Mouse (Mus musculus) kidney, postnatal 4 days (tissue): ENCODE measurements around the gene Ptpn21.
A peak's percentile ranks its signal among the peaks of the same experiment; 100 is the strongest.

ENCODE experiments used
- DNase-seq, 2 experiments: peaks; one replicate each; pipeline ENCODE4 v3.0.0; 2021; ENCODE audit warnings: mixed read lengths in 2 of 2

The Ptpn21 gene

DNA sequence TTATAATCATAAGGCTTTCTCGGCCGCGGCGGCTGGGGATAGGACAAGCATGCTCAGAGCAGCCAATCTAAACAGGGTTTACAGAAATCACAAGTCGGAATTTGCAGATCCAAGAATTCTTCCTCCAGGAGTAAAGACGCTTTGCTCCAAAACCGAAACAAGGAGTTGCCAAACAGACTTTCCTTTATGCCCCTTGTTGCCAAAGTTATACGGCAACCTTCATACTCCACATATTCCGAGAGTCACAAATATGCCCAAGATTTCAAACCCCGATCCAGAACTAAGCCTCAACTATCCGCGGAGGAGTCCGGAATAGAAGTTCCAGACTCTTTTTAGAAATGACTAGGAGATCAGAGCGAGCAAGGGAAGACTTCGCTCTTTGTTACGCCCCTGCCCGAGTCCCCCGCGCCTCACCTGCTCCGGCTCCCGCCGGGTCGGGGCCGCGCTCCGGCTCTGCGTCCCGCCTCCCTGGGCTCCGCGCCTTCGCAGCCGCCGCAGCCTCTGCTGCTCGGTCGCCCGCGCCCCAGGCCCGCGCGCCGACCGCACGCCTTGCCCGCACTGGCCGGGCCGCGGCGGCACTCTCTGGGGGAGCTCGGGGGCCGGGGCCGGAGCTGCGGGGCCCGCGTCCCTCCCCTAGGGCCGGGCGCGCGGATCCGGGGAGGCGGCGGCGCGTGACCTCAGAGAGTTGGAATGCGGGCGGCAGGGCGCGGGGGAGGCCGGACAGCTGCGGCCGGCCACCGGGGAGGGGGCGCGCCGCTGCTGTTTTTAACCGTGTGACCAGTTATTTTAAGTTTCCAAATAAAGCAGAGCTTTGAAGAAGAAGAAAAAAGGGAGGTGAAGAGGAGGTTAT lies at the start of gene Ptpn21:
Gene Ptpn21 (minus strand): TSS at position 455 of the 850 bp plus-strand sequence.
- peak; percentile 80 to 87 for DNase-seq

DNA sequence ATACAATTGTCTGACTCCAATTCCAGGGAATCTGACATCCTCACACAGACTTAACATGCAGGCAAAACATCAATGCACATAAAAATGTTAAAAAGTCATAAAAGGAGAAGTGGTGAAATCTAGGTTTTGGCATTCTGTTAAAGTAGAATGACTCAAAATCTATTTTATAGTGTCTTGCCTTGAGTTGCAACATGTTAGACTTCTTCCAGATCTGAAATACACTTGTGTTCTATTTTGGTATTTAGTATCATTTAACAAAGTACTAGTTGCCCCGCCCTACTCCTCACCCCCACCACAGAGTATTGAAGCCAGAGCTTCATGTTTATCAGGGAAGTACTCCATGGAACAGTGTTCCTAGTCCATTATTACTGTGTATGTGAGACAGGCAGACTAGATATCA lies 47.0 kb upstream of the Ptpn21 start:
- DNase-seq, result no peak

DNA sequence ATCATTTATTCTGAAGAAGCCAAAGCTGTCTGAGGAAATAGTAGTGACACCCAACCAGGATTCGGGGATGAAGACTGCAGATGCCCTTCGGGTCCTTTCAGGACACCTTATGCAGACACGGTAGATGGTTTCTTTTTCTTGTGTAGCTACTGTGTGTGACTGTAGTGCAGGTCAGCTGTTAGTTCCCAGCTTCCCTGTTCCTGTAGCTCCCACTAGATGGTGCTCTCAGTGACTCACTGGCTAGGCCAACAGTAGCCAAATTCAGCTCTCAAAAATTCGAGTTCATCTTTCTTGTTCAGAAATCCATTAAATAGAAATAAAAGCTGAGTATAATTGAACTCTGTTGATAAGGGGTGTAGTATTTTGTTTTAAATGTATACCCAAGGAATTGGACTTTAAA lies 41.9 kb upstream of the Ptpn21 start:
- peak; percentile 15 to 28 for DNase-seq

DNA sequence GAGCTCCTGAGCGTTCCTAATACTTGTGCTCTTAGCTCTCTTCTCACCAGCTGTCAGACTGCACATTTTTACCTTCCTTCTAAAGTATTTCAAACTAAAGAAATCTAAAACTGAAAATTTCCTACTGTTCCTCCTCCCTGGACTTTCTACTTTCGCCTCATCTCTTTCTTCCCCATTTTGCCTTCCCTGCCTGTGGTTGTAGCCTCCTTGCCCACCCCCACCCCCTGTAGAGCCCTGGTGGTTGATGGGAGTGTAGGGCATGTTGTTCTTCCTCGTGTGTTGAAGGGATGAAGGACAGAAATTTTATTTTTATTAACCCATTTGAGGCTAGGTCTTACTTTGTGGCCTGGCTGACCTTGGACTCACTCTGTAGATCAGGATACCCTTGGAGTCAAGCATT lies 40.3 kb upstream of the Ptpn21 start:
- DNase-seq, result no peak

DNA sequence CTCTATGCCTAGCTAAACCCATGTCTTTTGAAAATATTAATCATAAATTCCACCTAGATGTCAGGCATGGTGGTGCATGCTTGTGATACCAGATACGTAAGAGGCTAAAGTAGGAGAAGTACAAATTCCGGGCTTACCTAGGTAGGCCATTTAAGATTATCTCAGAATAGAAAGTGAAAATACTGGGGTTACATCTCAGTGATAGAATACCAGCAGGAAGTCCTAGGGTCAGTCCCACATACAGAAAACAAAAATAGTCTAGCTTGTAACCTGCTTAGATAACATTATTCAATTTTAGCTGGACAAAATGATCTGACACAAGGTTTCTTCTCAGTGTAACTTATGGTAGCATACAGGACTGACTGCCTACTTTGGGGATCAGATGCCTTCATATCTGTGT lies 29.0 kb upstream of the Ptpn21 start:
- DNase-seq, result no peak

DNA sequence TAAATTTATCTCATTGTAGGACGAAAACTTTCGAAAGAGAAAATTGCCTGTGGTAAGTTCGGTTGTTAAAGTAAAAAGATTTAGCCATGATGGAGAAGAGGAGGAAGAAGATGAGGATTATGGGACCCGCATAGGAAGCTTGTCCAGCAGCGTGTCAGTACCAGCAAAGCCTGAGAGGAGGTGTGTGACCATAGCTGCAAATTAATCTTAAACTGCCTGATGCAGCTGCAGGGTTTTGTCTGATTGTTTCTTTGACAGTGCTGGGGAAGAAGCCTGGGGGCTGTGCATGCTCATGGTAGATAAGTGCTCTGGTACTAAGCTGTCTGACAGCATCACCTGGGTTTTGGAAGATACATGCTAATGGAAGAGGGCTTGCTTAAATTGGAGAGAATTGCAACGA lies 22.5 kb upstream of the Ptpn21 start:
- DNase-seq, result no peak

DNA sequence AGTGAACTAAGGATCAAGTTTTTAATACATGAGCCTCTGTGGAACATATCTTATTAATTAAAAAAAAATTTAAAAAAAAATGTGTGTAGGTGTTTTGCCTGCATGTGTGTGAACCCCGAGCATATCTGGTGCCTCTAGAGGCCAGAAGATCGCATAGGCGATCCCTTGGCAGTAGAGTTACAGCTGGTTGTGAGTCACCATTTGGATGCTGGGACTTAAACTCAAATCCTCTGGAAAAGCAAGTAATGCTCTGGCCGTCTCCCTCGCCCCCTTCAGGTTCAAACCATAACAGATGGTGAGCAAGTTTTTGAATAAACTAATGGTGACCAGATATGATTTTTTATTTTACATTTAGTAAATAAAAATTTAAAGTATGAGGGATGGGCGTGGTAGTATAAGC lies 20.4 kb upstream of the Ptpn21 start:
- DNase-seq, result no peak

DNA sequence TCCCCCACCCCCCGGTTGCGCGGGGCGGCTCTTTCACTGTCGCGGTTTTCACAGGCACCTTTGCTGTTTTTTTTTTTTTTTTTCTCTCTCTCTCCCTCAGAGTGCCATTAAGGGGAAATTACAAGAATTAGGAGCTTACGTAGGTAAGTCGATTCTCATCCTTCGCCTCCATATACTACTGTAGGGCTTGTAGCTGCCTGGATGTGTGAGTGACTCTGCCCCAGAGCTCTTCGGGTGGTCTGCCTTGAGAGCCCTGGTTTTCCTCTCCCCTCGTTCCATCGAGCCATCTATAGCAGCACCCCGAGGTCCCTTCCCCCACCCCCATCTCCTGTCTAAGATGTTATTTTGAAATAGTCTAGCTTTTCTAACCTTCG lies 10.2 kb upstream of the Ptpn21 start:
- DNase-seq, result peak; percentile 13 to 36

DNA sequence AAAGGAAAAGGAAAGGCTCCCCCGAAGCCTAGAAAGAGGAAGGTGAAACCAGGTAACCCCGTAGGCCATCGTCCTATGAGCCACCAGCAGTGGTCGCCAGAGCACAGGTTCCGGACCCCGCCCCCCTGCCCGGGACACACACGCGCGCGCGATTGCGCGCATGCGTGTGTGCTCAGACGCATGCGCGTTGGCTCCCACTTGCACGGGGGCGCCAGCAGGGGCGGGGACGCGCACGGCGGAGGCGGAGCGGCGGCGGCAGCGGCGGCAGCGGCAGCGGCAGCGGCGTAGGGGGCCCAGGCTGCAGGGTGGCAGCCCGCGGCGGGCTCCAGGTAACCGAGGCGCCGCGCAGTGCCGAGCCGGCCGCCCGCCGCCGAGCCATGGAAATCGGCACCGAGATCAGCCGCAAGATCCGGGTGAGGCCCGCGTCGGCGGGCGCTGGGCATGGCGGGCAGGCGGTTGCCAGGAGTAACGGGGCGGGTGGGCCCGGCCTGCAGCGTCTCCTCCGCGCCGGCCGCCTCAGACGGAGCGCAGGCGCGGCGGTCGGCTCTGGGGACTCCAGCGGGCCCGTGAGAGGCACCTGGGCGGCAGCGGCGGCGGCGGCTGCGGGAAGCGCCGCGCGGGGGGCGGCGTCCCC lies 9.7 kb upstream of the Ptpn21 start, which contains the start of gene Zc3h14:
Gene Zc3h14 (plus strand): TSS at position 219 of the 634 bp plus-strand sequence.
- DNase-seq, result peak; percentile 95 to 97

DNA sequence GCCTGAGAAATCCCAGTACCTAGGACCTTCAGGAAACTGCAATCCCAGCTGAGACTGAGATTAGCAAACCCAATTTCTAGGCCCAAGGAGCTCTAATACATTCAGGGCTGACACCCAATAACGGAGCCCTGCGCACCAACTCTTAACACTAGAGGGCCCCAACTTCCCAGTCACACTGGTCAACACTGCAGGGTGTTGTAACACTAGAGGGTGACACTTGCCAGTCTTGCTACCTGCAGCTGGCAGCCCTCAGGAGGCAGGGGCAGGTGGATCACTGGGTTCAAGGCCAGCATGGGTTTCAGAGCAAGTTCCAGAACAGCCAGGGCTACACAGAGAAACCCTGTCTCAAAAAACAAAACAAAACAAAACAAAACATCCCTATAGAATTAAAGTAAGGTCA lies 8.9 kb upstream of the Ptpn21 start:
- peak; percentile 69 to 78 for DNase-seq

DNA sequence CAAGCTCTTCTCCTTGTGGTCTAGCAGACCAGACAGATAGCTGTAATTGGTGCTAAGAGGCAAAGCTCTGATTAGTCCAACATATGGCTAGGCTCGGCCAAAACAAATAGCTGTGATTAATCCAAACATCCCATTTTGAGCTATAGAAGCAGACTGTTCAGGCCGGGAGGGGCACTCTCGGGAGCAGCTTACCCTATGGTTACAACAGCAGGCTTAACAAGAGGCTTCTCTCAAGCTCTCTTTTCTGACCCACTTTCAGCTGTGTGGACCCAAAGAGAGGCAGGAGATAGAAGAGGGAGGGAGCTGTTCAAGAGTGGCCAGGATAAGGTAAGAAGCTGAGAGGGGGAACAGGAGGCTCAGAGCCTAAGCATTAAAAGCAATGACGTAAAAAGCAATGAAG lies 8.4 kb upstream of the Ptpn21 start:
- no peak for DNase-seq

DNA sequence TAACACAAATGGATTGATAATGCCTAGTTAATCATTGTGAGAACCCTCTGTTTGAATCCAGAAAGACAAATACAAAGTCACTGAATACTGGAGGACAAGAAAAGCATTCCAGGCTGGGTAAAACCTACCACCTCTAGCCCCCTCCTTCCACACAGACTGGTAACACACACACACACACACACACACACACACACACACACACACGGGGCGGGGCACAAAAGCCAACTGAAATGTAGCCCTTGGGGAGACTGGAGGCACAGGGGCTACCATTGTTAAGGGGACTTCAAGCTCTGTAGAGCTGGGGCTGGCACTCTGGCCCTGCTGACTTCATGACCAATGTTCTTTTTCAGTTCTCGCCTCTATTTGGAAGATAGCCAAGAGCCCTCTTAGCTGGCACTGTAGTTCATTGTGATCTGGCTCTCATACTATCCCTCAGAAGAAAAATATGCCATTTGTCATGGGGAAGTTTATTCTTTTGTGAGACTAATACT lies 3.9 kb upstream of the Ptpn21 start:
- DNase-seq, result no peak

DNA sequence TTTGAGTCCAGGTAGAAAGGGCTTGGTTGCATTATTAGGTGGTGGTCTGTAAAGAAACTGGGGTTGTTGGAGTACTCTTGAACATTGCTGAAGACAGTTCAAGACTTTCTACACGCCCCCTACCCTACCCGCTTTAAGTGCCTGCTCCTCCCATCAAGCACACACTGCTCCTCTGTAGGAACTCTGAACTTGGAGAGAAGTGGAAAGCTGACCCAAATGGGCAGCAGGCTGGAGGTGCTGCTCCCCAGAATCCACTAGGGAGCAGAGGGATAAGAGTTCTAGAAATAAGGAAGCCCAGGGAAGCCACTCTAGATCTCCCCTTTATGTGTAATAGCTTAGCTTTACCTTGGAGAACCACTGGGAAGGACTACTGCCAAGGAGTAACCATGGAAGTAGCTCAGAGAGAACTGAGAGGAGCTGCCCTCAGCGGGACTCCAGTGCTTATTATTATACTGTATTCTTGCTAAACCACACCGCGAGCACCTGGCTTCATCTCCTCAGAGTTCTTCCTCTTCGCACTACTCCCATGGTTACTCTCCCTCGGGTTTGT lies 671 bp upstream of the Ptpn21 start:
- peak; percentile 18 to 38 for DNase-seq

DNA sequence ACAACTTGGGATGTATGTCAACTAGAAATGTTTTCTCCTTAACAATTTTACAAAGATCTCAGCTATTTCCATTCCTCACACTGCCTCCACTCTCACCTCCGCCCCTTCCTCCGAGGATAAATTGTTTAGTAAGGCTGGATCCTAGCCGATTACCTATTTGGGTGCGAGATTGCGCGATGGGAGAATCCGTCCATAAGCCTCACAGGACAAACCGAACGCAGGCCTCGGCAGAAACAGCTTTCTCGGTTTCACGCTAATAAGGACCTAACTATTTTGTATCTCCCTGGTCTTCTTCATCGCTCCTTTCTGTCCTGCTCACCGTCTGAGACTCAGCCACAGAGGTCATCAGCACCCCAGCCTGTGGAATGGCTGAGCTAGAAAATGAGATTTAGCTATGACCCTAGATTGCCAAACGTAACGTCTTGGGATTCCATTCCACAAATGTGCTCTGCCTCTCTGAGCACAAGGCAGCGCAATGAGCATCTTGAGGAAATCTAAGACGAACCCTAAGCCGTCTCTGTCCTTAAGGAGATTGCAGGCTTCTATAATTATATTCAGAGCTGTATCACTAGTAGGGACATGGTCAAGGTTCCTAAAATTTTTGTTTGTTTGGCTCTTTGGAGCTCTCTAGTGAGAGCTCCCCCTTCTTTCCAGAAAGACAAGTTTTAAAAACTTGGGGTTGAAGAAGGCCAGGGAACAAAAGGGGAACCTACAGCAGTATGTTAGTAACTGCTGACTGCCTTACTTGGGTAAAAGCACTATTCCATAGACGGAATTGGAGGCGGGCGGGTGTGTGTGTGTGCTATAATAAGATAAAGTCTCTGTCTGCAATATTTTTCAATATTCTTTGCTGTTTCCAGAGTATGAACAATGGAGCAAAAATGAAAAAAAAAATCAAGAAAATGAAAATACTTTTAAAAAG lies 2.1 kb downstream of the Ptpn21 start:
- DNase-seq, result no peak

DNA sequence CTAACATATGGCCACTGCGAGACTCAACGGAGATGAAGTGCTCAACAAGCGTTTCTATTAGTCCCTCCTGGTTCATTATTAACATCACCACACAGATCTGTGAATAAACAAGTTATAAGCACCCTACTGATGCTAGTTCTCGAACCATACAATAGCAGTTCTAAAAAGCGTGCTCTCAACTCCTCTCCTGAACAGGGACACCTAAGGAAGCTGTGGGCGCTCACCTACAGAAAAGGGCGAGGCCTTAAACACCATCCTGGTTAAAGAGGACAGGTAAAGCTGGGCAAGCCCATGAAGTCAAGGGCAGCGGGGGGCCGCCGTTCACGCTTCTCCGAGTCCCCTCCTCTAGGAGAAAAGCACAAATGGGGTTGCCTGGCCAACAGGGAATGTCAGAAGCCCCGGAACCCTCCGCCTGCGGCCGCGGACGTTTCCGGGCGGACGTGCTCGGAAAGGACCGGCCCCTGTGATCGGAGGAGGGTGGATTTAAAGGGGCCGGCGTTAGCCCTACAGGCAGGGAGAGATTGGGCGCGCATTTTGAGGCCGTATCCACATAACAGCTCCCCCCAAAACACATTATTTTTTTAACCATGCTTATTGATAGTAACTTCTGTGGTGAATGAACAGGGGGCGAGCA lies 2.8 kb downstream of the Ptpn21 start:
- peak; percentile 91 to 93 for DNase-seq

DNA sequence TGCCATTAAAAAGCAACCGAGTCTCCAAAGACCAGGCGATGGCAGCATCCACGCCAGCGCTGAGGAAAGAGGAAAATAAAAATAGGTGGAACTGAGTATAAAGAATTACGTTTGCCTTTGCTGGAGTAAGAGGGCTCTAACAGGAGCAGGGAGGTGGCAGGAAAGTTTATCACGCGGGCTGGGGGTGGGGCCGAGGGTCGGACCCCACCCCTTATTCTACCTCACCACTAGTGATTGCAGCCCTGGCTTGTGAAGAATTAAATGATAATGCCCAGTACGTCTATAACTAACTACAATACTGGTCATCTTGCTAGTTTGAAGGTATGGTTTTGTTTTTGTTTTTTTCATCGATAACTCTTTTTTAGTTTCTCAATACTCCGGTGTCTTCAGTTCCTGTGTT lies 3.4 kb downstream of the Ptpn21 start:
- peak in 1 of 2 experiments; percentile 18 for DNase-seq

DNA sequence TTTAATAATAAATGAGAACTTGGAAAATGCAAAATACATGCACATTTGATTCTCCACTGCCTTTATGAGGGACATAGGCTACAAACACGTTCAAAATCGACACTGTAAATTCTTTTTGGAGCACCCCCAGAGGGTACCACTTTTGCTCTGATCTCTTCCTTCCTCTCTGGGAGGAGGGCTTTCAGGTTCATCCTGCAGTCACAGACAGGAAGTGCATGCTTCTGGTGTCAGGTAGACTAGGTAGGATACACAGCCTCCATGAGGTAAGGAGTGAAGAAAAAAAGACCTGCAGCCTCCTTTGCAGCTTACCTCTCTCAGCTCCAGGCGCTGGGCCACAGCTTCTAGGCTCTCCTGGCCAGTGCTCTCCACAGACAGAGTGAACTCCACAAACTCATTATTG lies 4.0 kb downstream of the Ptpn21 start:
- no peak for DNase-seq

DNA sequence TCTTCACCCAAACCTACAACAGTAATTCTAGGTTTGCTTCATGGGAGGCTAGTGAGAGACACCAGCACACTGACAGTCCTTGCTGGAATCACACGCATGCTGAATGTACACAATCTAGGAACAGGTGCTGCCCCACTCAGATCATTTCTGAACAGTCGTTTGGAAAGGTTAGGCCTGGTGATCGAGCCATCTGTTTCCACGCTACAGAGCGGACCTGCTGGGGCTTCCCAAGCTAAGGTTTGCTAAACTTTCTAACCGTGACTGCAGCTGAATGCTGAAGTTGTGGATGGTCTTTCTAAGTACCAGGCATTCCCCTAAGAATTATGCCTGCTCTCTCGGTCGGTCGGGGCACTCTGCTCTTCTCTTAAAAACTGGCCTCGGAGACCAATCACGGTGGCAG lies 6.5 kb downstream of the Ptpn21 start:
- DNase-seq, result no peak

DNA sequence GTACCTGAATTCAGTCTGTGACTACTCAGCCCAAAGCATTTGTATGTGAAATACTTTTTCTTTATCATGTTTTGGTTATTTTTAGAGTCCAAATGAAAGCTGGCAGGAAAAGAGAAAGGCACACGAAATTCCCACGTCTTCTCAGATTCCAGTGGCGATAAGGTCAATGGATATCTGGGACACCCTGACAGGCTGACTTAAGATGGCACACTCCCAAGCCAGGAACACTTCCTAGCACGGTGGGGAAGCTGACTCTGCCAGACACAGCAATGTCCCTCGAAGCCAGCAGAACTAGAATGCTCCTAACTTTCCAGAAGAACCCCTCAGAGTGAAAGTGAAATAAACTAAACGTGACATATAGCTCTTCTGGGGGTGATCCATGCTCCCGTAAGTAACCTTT lies 10.0 kb downstream of the Ptpn21 start:
- no peak for DNase-seq

DNA sequence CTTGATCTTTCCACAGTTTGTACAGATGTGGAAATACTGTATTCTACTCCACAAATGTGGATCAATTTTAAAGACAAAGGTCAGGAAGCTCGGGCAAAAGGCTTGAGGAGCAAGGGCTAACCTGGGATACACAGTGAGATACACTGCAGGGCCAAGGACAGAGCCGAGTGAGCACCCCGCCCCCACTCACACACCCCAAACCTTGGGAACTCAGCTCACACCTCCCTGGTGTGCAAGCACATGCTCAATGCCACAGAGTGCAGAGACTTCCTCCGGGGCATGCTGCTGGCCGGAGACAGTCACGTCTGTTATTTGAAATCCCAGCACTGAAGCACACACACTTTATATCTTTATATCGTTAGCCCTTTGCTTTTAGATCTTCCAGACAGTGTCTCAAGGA lies 11.1 kb downstream of the Ptpn21 start:
- DNase-seq, result no peak

DNA sequence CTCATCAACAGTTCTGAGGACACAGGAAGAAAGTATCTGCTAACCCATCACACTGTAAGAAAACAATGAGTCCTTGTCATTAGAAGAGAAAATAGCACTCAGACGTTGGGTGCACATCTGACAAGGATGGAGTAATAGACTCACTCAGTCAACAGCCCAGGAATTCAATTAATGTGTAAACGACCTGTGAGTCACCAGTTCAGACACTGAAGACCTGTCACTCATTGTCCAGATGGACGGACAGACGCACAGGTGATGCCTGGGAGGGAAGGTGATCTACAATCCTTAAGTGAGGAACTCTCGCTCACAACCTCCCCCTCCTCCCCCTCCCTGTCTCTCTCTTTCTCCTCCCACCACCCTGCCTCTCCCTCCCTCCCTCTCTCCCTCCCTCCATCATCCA lies 12.2 kb downstream of the Ptpn21 start:
- DNase-seq, result peak in 1 of 2 experiments; percentile 14

DNA sequence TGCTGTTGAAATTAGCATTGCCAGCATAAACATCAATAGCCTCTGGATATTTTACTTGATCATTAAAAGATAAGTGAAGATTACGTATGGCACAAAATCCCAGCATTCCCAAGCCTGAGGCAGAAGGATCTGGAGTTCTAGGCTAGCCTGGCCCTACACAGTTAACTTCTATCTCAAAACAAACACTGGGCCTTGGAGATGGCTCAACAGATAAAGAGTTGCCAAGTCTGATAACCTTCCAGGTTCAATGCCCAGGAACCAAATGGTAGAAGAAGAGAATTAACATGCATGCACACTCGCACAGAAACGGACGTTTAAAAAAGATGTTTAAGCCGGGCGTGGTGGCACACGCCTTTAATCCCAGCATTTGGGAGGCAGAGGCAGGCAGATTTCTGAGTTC lies 13.0 kb downstream of the Ptpn21 start:
- no peak for DNase-seq
